ENCODE assay signal across 8 mouse cellular contexts in genomic region chr2:28839501-28840221, GRCm38 (mm10). TPM values are rescaled to one million over a fixed set of nuclear protein-coding genes. Genes with fewer than 3 reads are reported as not detected.
DNase-seq lines count a peak whose midpoint lies in the region; ATAC-seq and TF ChIP-seq lines count a peak whose summit lies in the region.

No protein-coding gene starts in this region.

- H3K4me1 ChIP-seq in heart, embryonic 10.5 days, result peaks cover 25% of the 10 kb centered on the region
- H3K4me1 ChIP-seq in CH12.LX (ENCODE audit: control insufficient read depth in 1 of 2, insufficient read depth in 2 of 2), result peaks cover 4 to 59% of the 10 kb centered on the region in 2 experiments; a peak in 3 of 4 replicates
- peaks cover 37% of the 10 kb centered on the region for H3K4me1 ChIP-seq in embryonic facial prominence, embryonic 13.5 days
- peaks cover 40% of the 10 kb centered on the region for H3K4me1 ChIP-seq in hindbrain, embryonic 16.5 days (ENCODE audit: control insufficient read depth, insufficient read depth, low read depth, low read length)
- peaks cover 9 to 18% of the 10 kb centered on the region in 2 experiments for H3K4me1 ChIP-seq in liver, embryonic 14.5 days (replicated peaks; ENCODE audit: control insufficient read depth in 2 of 2, insufficient read depth in 2 of 2, low read length in 1 of 2)
- H3K4me1 ChIP-seq in neural tube, embryonic 15.5 days, result peaks cover 62% of the 10 kb centered on the region

- WGBS in heart, embryonic 10.5 days, result under 1% methylated on average over 52 of the region's 53 CpGs
- WGBS in embryonic facial prominence, embryonic 13.5 days, result under 1% methylated on average over 52 of the region's 53 CpGs
- under 1% methylated on average over 50 of the region's 53 CpGs for whole genome bisulfite sequencing in hindbrain, embryonic 16.5 days
- WGBS in liver, embryonic 14.5 days (ENCODE audit: insufficient replicate concordance), result under 1% methylated on average over 53 of the region's 53 CpGs
- WGBS in neural tube, embryonic 15.5 days, result under 1% methylated on average over 50 of the region's 53 CpGs

- TF ChIP-seq POLR2A in CH12.LX (IDR thresholded peaks at IDR 0.05; ENCODE audit: low read depth, low read length), result no peak

- peak overlapping the region; percentile 89 for H3K4me2 ChIP-seq in CH12.LX (ENCODE audit: insufficient read depth, low read depth, poor library complexity, severe bottlenecking)
- peak overlapping the region; percentile 90 for H3K4me2 ChIP-seq in embryonic facial prominence, embryonic 13.5 days
- peak overlapping the region; percentile 98 for H3K4me2 ChIP-seq in hindbrain, embryonic 16.5 days (ENCODE audit: low read length)
- peak overlapping the region; percentile 94 for H3K4me2 ChIP-seq in liver, embryonic 14.5 days (ENCODE audit: low read depth)
- peak overlapping the region; percentile 84 for H3K4me2 ChIP-seq in neural tube, embryonic 15.5 days

- H3K36me3 ChIP-seq in heart, embryonic 10.5 days, result peaks cover 11% of the 10 kb centered on the region
- peaks cover 7 to 42% of the 10 kb centered on the region in 2 experiments for H3K36me3 ChIP-seq in CH12.LX (replicated peaks in 1 of 2; ENCODE audit: control insufficient read depth in 1 of 2, insufficient read depth in 1 of 2, low read length in 1 of 2)
- peaks cover 7% of the 10 kb centered on the region for H3K36me3 ChIP-seq in embryonic facial prominence, embryonic 13.5 days
- H3K36me3 ChIP-seq in hindbrain, embryonic 16.5 days (ENCODE audit: control insufficient read depth, insufficient read depth, low read length), result peaks cover 5% of the 10 kb centered on the region
- peaks cover 6% of the 10 kb centered on the region for H3K36me3 ChIP-seq in liver, embryonic 14.5 days (replicated peaks; ENCODE audit: control insufficient read depth, insufficient read depth, low read depth)
- peaks cover 6% of the 10 kb centered on the region for H3K36me3 ChIP-seq in neural tube, embryonic 15.5 days

- H3K27me3 ChIP-seq in heart, embryonic 10.5 days (ENCODE audit: insufficient read depth, poor library complexity, severe bottlenecking), result no peaks in the 10 kb centered on the region
- H3K27me3 ChIP-seq in CH12.LX (replicated peaks), result no peaks in the 10 kb centered on the region
- no peaks in the 10 kb centered on the region for H3K27me3 ChIP-seq in embryonic facial prominence, embryonic 13.5 days
- H3K27me3 ChIP-seq in hindbrain, embryonic 16.5 days (replicated peaks; ENCODE audit: control insufficient read depth, insufficient read depth, low read length), result no peaks in the 10 kb centered on the region
- no peaks in the 10 kb centered on the region for H3K27me3 ChIP-seq in liver, embryonic 14.5 days (ENCODE audit: control insufficient read depth, insufficient read depth, low read length)
- H3K27me3 ChIP-seq in neural tube, embryonic 15.5 days (replicated peaks), result no peaks in the 10 kb centered on the region

- H3K9me3 ChIP-seq in heart, embryonic 10.5 days, result no peaks in the 10 kb centered on the region
- no peaks in the 10 kb centered on the region for H3K9me3 ChIP-seq in CH12.LX (replicated peaks; ENCODE audit: low read length)
- no peaks in the 10 kb centered on the region for H3K9me3 ChIP-seq in embryonic facial prominence, embryonic 13.5 days
- H3K9me3 ChIP-seq in hindbrain, embryonic 16.5 days (ENCODE audit: control insufficient read depth, low read length), result no peaks in the 10 kb centered on the region
- no peaks in the 10 kb centered on the region for H3K9me3 ChIP-seq in liver, embryonic 14.5 days (ENCODE audit: control insufficient read depth, low read length)
- no peaks in the 10 kb centered on the region for H3K9me3 ChIP-seq in neural tube, embryonic 15.5 days (replicated peaks)

- peak; percentile 60; the same call in 1 of the 2 replicates for ATAC-seq in embryonic facial prominence, embryonic 13.5 days (ENCODE audit: insufficient number of reproducible peaks, insufficient read depth, low FRiP score, low TSS enrichment, low read depth)
- no peak; the same call in none of the 2 replicates for ATAC-seq in hindbrain, embryonic 16.5 days
- ATAC-seq in liver, embryonic 14.5 days (ENCODE audit: insufficient read depth), result peak; percentile 66
- peak; percentile 65 for ATAC-seq in neural tube, embryonic 15.5 days (ENCODE audit: low FRiP score)

- H3K4me3 ChIP-seq in heart, embryonic 10.5 days, result peak overlapping the region; percentile 100
- peak overlapping the region; percentile 74 to 99 (median 79) for H3K4me3 ChIP-seq in CH12.LX (replicated peaks in 1 of 3; ENCODE audit: low read depth in 2 of 3, low read length in 2 of 3, poor library complexity in 1 of 3)
- peak overlapping the region; percentile 98 for H3K4me3 ChIP-seq in embryonic facial prominence, embryonic 13.5 days
- peak overlapping the region; percentile 82 for H3K4me3 ChIP-seq in hindbrain, embryonic 16.5 days (ENCODE audit: low read length)
- H3K4me3 ChIP-seq in liver, embryonic 14.5 days (ENCODE audit: insufficient read depth in 1 of 2, low read depth in 2 of 2, low read length in 2 of 2), result peak overlapping the region; percentile 82 to 83
- peak overlapping the region; percentile 77 for H3K4me3 ChIP-seq in neural tube, embryonic 15.5 days (replicated peaks)

- peak overlapping the region; percentile 95 for H3K27ac ChIP-seq in heart, embryonic 10.5 days
- H3K27ac ChIP-seq in CH12.LX (ENCODE audit: insufficient read depth, low read depth), result peak overlapping the region; percentile 50
- H3K27ac ChIP-seq in embryonic facial prominence, embryonic 13.5 days, result peak overlapping the region; percentile 86
- H3K27ac ChIP-seq in hindbrain, embryonic 16.5 days (ENCODE audit: low read depth, low read length), result peak overlapping the region; percentile 89
- H3K27ac ChIP-seq in liver, embryonic 14.5 days, result peak overlapping the region; percentile 61
- H3K27ac ChIP-seq in neural tube, embryonic 15.5 days (replicated peaks), result peak overlapping the region; percentile 91

- no peak for TF ChIP-seq CTCF in CH12.LX (conservative IDR thresholded peaks at IDR 0.05 in 1 of 2, IDR thresholded peaks at IDR 0.05 in 1 of 2; ENCODE audit: low read depth in 2 of 2, low read length in 2 of 2)
- no peak for TF ChIP-seq CTCF in liver, embryonic 14.5 days (IDR thresholded peaks at IDR 0.05; ENCODE audit: low read depth)

- TF ChIP-seq RAD21 in CH12.LX (IDR thresholded peaks at IDR 0.05; ENCODE audit: low read depth, low read length), result no peak

- dilution Hi-C loops in CH12.LX (cut with MboI; ENCODE audit: extremely low pct_ligation_motif_present, extremely low pct_unique_long_range_greater_than_20kb, low sequenced_read_pairs), result no loop called here

- peak overlapping the region; percentile 72 for H3K9ac ChIP-seq in CH12.LX (ENCODE audit: insufficient read depth, low read depth)
- peak overlapping the region; percentile 95 for H3K9ac ChIP-seq in embryonic facial prominence, embryonic 13.5 days
- peak overlapping the region; percentile 91 for H3K9ac ChIP-seq in hindbrain, embryonic 16.5 days (ENCODE audit: low read depth, low read length)
- peak overlapping the region; percentile 81 for H3K9ac ChIP-seq in liver, embryonic 14.5 days (replicated peaks)
- H3K9ac ChIP-seq in neural tube, embryonic 15.5 days (replicated peaks), result peak overlapping the region; percentile 85

- H3K79me2 ChIP-seq in CH12.LX (replicated peaks; ENCODE audit: control insufficient read depth, extremely low read depth, insufficient read depth, poor library complexity, severe bottlenecking), result peaks cover 68% of the 10 kb centered on the region

- DNase-seq in heart, embryonic 10.5 days (ENCODE audit: low spot score), result peak; percentile 80
- no peak for DNase-seq in heart, postnatal 4 days
- DNase-seq in CH12.LX (ENCODE audit: extremely low read depth), result peak; percentile 17
- DNase-seq in liver, embryonic 14.5 days (ENCODE audit: low read depth in 3 of 3, low spot score in 3 of 3), result peak; percentile 31 to 41 (median 31)
- no peak for DNase-seq in cerebellum, adult 8-10 months

- in situ Hi-C loops in CH12.LX (cut with MboI; ENCODE audit: low pct_ligation_motif_present, low pct_unique_long_range_greater_than_20kb, low sequenced_read_pairs), result no loop called here

- no peak for TF ChIP-seq EP300 in CH12.LX (IDR thresholded peaks at IDR 0.05; ENCODE audit: low read length)
- no peak for TF ChIP-seq EP300 in liver, embryonic 14.5 days (IDR thresholded peaks at IDR 0.05; ENCODE audit: low read depth)

TF ChIP-seq in CH12.LX, 34 proteins besides CTCF, POLR2A, EP300 and RAD21:
- TF ChIP-seq ETS1 (conservative IDR thresholded peaks at IDR 0.05; ENCODE audit: low read depth, low read length), result no peak
- no peak for TF ChIP-seq JUN (IDR thresholded peaks at IDR 0.05; ENCODE audit: insufficient read depth, low read depth, low read length)
- no peak for TF ChIP-seq ZKSCAN1 (IDR thresholded peaks at IDR 0.05; ENCODE audit: borderline replicate concordance, low read depth, low read length)
- 0 out of 2 replicates have a peak, but pooled peaks have one; percentile 15 for TF ChIP-seq BHLHE40 (IDR thresholded peaks at IDR 0.05; ENCODE audit: low read depth, low read length)
- no peak for TF ChIP-seq POLR2AphosphoS2 (IDR thresholded peaks at IDR 0.05; ENCODE audit: low read depth, low read length)
TF ChIP-seq in CH12.LX: peak in this region for 1.

RNA-seq across cellular contexts. Expression of gene Gtf3c4, which starts 0.5 kb away (rescaled TPM):
- 12.8 and 15.4 TPM in 2 replicates for polyA plus RNA-seq in heart, embryonic 10.5 days (2016; fragmentation: Nextera tagmentation; extraction: Ambion mirVana)
- total RNA-seq in heart, postnatal 4 days (2021), result 10 to 100 TPM; 23.2 to 26.7 TPM
- total RNA-seq in CH12.LX (2012; rRNA removed) (17.4 and 20.0 TPM in 2 replicates), CH12.LX (2014; rRNA removed) (10.8 and 13.2 TPM in 2 replicates)
- polyA plus RNA-seq in CH12.LX (2012; ENCODE audit: insufficient read length, low read depth), result 15.3 and 16.1 TPM in 2 replicates
- 17.2 and 18.2 TPM in 2 replicates for polyA plus RNA-seq in embryonic facial prominence, embryonic 13.5 days (2015; fragmentation: Nextera tagmentation; extraction: Ambion mirVana)
- polyA plus RNA-seq in hindbrain, embryonic 16.5 days (2015; fragmentation: Nextera tagmentation; extraction: Ambion mirVana), result 14.4 and 19.4 TPM in 2 replicates
- 3.1 and 4.2 TPM in 2 replicates for polyA plus RNA-seq in liver, embryonic 14.5 days (2012; rRNA removed)
- 5.6 and 6.1 TPM in 2 replicates for polyA plus RNA-seq in liver, embryonic 14.5 days (2014; fragmentation: Nextera tagmentation; extraction: Ambion mirVana)
- polyA plus RNA-seq in neural tube, embryonic 15.5 days (2015; fragmentation: Nextera tagmentation; extraction: Ambion mirVana), result 14.2 and 14.4 TPM in 2 replicates

RNA-seq across cellular contexts. Expression of gene Ddx31, which starts 0.5 kb away (rescaled TPM):
- 13.8 and 15.0 TPM in 2 replicates for polyA plus RNA-seq in heart, embryonic 10.5 days (2016; fragmentation: Nextera tagmentation; extraction: Ambion mirVana)
- 1 to 10 TPM; 5.5 to 6.1 TPM for total RNA-seq in heart, postnatal 4 days (2021)
- 15.9 and 23.4 TPM in 2 replicates for total RNA-seq in CH12.LX (2012; rRNA removed)
- total RNA-seq in CH12.LX (2014; rRNA removed), result 26.8 and 28.8 TPM in 2 replicates
- polyA plus RNA-seq in CH12.LX (2012; ENCODE audit: insufficient read length, low read depth), result 18.1 and 18.8 TPM in 2 replicates
- 16.5 and 16.9 TPM in 2 replicates for polyA plus RNA-seq in embryonic facial prominence, embryonic 13.5 days (2015; fragmentation: Nextera tagmentation; extraction: Ambion mirVana)
- polyA plus RNA-seq in hindbrain, embryonic 16.5 days (2015; fragmentation: Nextera tagmentation; extraction: Ambion mirVana), result 13.2 and 17.1 TPM in 2 replicates
- 2.6 and 3.5 TPM in 2 replicates for polyA plus RNA-seq in liver, embryonic 14.5 days (2012; rRNA removed)
- 5.0 and 5.7 TPM in 2 replicates for polyA plus RNA-seq in liver, embryonic 14.5 days (2014; fragmentation: Nextera tagmentation; extraction: Ambion mirVana)
- 11.0 and 12.3 TPM in 2 replicates for polyA plus RNA-seq in neural tube, embryonic 15.5 days (2015; fragmentation: Nextera tagmentation; extraction: Ambion mirVana)

Comparison
In these comparisons a context has a peak if more than half of its experiments do, and no peak if none do; other contexts are left out.
1. DNase-seq: peak in heart, embryonic 10.5 days (single experiment), CH12.LX (single experiment) and liver, embryonic 14.5 days (3 of 3); none in heart, postnatal 4 days (single experiment) and cerebellum, adult 8-10 months (single experiment).
2. Peak in every context shown above with its lines, with median percentiles within 50 percentile points of each other: H3K27ac ChIP-seq, H3K4me3 ChIP-seq, H3K4me2 ChIP-seq and H3K9ac ChIP-seq.